Mouse (Mus musculus): ENCODE data around the gene Lrrc2.

DNA sequence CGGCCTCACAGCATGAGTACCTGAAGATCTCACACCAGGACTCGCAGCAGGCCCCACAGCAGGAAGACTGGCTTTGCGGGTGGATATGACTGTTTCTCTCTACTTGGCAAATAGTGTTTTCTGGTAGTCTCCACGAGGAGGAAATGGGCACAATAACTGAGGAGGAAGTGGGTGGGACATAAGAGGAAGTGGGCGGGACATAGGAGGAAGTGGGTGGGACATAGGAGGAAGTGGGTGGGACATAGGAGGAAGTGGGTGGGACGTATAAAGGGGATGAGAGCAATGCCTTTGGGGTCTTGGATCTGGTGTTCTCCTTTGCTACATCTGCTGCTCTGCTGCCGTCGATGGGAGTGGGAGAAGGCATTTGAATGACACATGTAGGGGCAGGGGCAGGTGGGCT, 34.6 kb downstream of the Lrrc2 start:
- no peak for TF ChIP-seq POLR2A (IDR thresholded peaks at IDR 0.05; ENCODE audit: low read depth, low read length)
- no peak for TF ChIP-seq CTCF (IDR thresholded peaks at IDR 0.05; ENCODE audit: borderline replicate concordance, insufficient read depth, low read length)

Data from embryonic fibroblast, embryonic 13.5 days (primary cell).